Comparison of ENCODE assay signal across 9 mouse cellular contexts in genomic region chr2:164857842-164858553, GRCm38 (mm10). TPM values are rescaled to one million over a fixed set of nuclear protein-coding genes. Genes with fewer than 3 reads are reported as not detected.
A peak's percentile ranks its signal among the peaks of the same experiment; 100 is the strongest.
DNase-seq lines count a peak whose midpoint lies in the region; ATAC-seq and TF ChIP-seq lines count a peak whose summit lies in the region.
"Had no signal": no experiment of that assay in that cellular context is flagged by ENCODE, and none has a peak within 500 bp of the region (broad histone marks: within the 10 kb centered on the region; RNA-seq: fewer than 3 reads in every experiment).

No protein-coding gene starts in this region.

- H3K36me3 ChIP-seq in heart, embryonic 13.5 days: no peaks in the 10 kb centered on the region
- H3K36me3 ChIP-seq in hindbrain, embryonic 15.5 days: no peaks in the 10 kb centered on the region
- no peaks in the 10 kb centered on the region for H3K36me3 ChIP-seq in midbrain, embryonic 15.5 days (replicated peaks)
- H3K36me3 ChIP-seq: G1E had no signal

- TF ChIP-seq CTCF in bone marrow macrophage, adult 2 months (IDR thresholded peaks at IDR 0.05; ENCODE audit: low read depth, low read length): no peak

- H3K4me1 ChIP-seq in heart, embryonic 13.5 days: peaks cover 42% of the 10 kb centered on the region
- H3K4me1 ChIP-seq in bone marrow macrophage, adult 2 months (ENCODE audit: control insufficient read depth, insufficient read depth, low read length): peaks cover 52% of the 10 kb centered on the region
- peaks cover 30% of the 10 kb centered on the region for H3K4me1 ChIP-seq in hindbrain, embryonic 15.5 days (replicated peaks)
- H3K4me1 ChIP-seq in midbrain, embryonic 15.5 days: peaks cover 22% of the 10 kb centered on the region

- 6% methylated on average over 19 of the region's 19 CpGs for WGBS in heart, embryonic 13.5 days
- 2% methylated on average over 19 of the region's 19 CpGs for WGBS in hindbrain, embryonic 15.5 days
- 2% methylated on average over 19 of the region's 19 CpGs for WGBS in midbrain, embryonic 15.5 days

- H3K9me3 ChIP-seq in heart, embryonic 13.5 days: no peaks in the 10 kb centered on the region
- H3K9me3 ChIP-seq in hindbrain, embryonic 15.5 days: no peaks in the 10 kb centered on the region
- H3K9me3 ChIP-seq in midbrain, embryonic 15.5 days: no peaks in the 10 kb centered on the region

- peak overlapping the region; percentile 97 for H3K4me2 ChIP-seq in heart, embryonic 13.5 days
- H3K4me2 ChIP-seq in hindbrain, embryonic 15.5 days: peak overlapping the region; percentile 98
- H3K4me2 ChIP-seq in midbrain, embryonic 15.5 days: peak overlapping the region; percentile 95

- no peak for DNase-seq in heart, adult 9 months (ENCODE audit: low spot score in 2 of 2)
- DNase-seq in thymus, postnatal 25 days: no peak
- no peak for DNase-seq in right cerebral cortex, postnatal 14 days
- DNase-seq in adrenal gland, postnatal 4 days (ENCODE audit: low spot score in 2 of 2): no peak

- peak overlapping the region; percentile 81 for H3K9ac ChIP-seq in heart, embryonic 13.5 days
- peak overlapping the region; percentile 32; the same call in 1 of the 2 replicates for H3K9ac ChIP-seq in hindbrain, embryonic 15.5 days
- peak overlapping the region; percentile 42; the same call in 1 of the 2 replicates for H3K9ac ChIP-seq in midbrain, embryonic 15.5 days

- H3K27me3 ChIP-seq in heart, embryonic 13.5 days (replicated peaks): peaks cover 70% of the 10 kb centered on the region
- peaks cover 29% of the 10 kb centered on the region for H3K27me3 ChIP-seq in hindbrain, embryonic 15.5 days
- H3K27me3 ChIP-seq in midbrain, embryonic 15.5 days (replicated peaks): peaks cover 42% of the 10 kb centered on the region

- TF ChIP-seq POLR2A in bone marrow macrophage, adult 2 months (IDR thresholded peaks at IDR 0.05; ENCODE audit: borderline replicate concordance, low read depth, low read length): no peak

- H3K27ac ChIP-seq in heart, embryonic 13.5 days (replicated peaks): no peak overlapping the region
- peak overlapping the region; percentile 97 for H3K27ac ChIP-seq in bone marrow macrophage, adult 2 months (ENCODE audit: insufficient read depth, low read depth, low read length)
- H3K27ac ChIP-seq in hindbrain, embryonic 15.5 days (replicated peaks): peak overlapping the region; percentile 70
- H3K27ac ChIP-seq in midbrain, embryonic 15.5 days: peak overlapping the region; percentile 60

- ATAC-seq in heart, embryonic 13.5 days (ENCODE audit: extremely low read depth, insufficient number of reproducible peaks, low FRiP score, low TSS enrichment): no peak
- ATAC-seq in hindbrain, embryonic 15.5 days (ENCODE audit: low FRiP score, low read depth): no peak; the same call in 1 of the 2 replicates
- ATAC-seq in midbrain, embryonic 15.5 days (replicated peaks): no peak

- peak overlapping the region; percentile 64 for H3K4me3 ChIP-seq in heart, embryonic 13.5 days
- H3K4me3 ChIP-seq in bone marrow macrophage, adult 2 months (ENCODE audit: insufficient read depth, low read length): peak overlapping the region; percentile 70
- peak overlapping the region; percentile 51 for H3K4me3 ChIP-seq in hindbrain, embryonic 15.5 days
- H3K4me3 ChIP-seq in midbrain, embryonic 15.5 days: peak overlapping the region; percentile 45

RNA-seq across cellular contexts. Expression of gene Pltp, which starts 0.5 kb away (rescaled TPM):
- 11.8 and 14.9 TPM in 2 replicates for polyA plus RNA-seq in heart, embryonic 13.5 days (2015; fragmentation: Nextera tagmentation; extraction: Ambion mirVana)
- polyA plus RNA-seq in bone marrow macrophage, adult 2 months (2012; ENCODE audit: insufficient read depth, insufficient read length, missing spikeins): 1,260 and 1,371 TPM in 2 replicates
- 123 and 129 TPM in 2 replicates for polyA plus RNA-seq in hindbrain, embryonic 15.5 days (2015; fragmentation: Nextera tagmentation; extraction: Ambion mirVana)
- polyA plus RNA-seq in midbrain, embryonic 15.5 days (2015; fragmentation: Nextera tagmentation; extraction: Ambion mirVana): 105 and 121 TPM in 2 replicates
- total RNA-seq in adrenal gland, postnatal 4 days (2021): 10 to 100 TPM; 25.7 to 28.9 TPM
- total RNA-seq: G1E had no signal
- polyA plus RNA-seq: G1E had no signal

RNA-seq across cellular contexts. Expression of gene Pcif1, which starts 21.1 kb away (rescaled TPM):
- polyA plus RNA-seq in heart, embryonic 13.5 days (2015; fragmentation: Nextera tagmentation; extraction: Ambion mirVana): 56.0 and 63.1 TPM in 2 replicates
- polyA plus RNA-seq in bone marrow macrophage, adult 2 months (2012; ENCODE audit: insufficient read depth, insufficient read length, missing spikeins): 27.1 and 27.6 TPM in 2 replicates
- 78.5 and 81.7 TPM in 2 replicates for polyA plus RNA-seq in hindbrain, embryonic 15.5 days (2015; fragmentation: Nextera tagmentation; extraction: Ambion mirVana)
- polyA plus RNA-seq in midbrain, embryonic 15.5 days (2015; fragmentation: Nextera tagmentation; extraction: Ambion mirVana): 85.3 and 93.1 TPM in 2 replicates
- 10 to 100 TPM; 78.8 to 80.7 TPM for total RNA-seq in adrenal gland, postnatal 4 days (2021)

RNA-seq across cellular contexts. Expression of gene Neurl2, which starts 24.7 kb away (rescaled TPM):
- polyA plus RNA-seq in heart, embryonic 13.5 days (2015; fragmentation: Nextera tagmentation; extraction: Ambion mirVana): 44.5 and 46.7 TPM in 2 replicates
- 21.0 and 25.4 TPM in 2 replicates for polyA plus RNA-seq in bone marrow macrophage, adult 2 months (2012; ENCODE audit: insufficient read depth, insufficient read length, missing spikeins)
- 6.3 and 7.9 TPM in 2 replicates for polyA plus RNA-seq in hindbrain, embryonic 15.5 days (2015; fragmentation: Nextera tagmentation; extraction: Ambion mirVana)
- polyA plus RNA-seq in midbrain, embryonic 15.5 days (2015; fragmentation: Nextera tagmentation; extraction: Ambion mirVana): 6.4 and 6.6 TPM in 2 replicates
- total RNA-seq in adrenal gland, postnatal 4 days (2021): 1 to 10 TPM; 5.4 to 7.4 TPM

RNA-seq across cellular contexts. Expression of gene Ctsa, which starts 25.3 kb away (rescaled TPM):
- 171 and 180 TPM in 2 replicates for polyA plus RNA-seq in heart, embryonic 13.5 days (2015; fragmentation: Nextera tagmentation; extraction: Ambion mirVana)
- polyA plus RNA-seq in bone marrow macrophage, adult 2 months (2012; ENCODE audit: insufficient read depth, insufficient read length, missing spikeins): 632 and 760 TPM in 2 replicates
- 97.0 and 105 TPM in 2 replicates for polyA plus RNA-seq in hindbrain, embryonic 15.5 days (2015; fragmentation: Nextera tagmentation; extraction: Ambion mirVana)
- 101 and 109 TPM in 2 replicates for polyA plus RNA-seq in midbrain, embryonic 15.5 days (2015; fragmentation: Nextera tagmentation; extraction: Ambion mirVana)
- total RNA-seq in adrenal gland, postnatal 4 days (2021): 100 to 1,000 TPM; 140 to 158 TPM

RNA-seq across cellular contexts. Expression of gene Spata25, which starts 29.7 kb away (rescaled TPM):
- not detected in 2 replicates for polyA plus RNA-seq in heart, embryonic 13.5 days (2015; fragmentation: Nextera tagmentation; extraction: Ambion mirVana)
- polyA plus RNA-seq in bone marrow macrophage, adult 2 months (2012; ENCODE audit: insufficient read depth, insufficient read length, missing spikeins): 1.4 TPM in 1 of 2 replicates, not detected in the other
- 0.34 TPM in 1 of 2 replicates, not detected in the other for polyA plus RNA-seq in hindbrain, embryonic 15.5 days (2015; fragmentation: Nextera tagmentation; extraction: Ambion mirVana)
- not detected in 2 replicates for polyA plus RNA-seq in midbrain, embryonic 15.5 days (2015; fragmentation: Nextera tagmentation; extraction: Ambion mirVana)
- total RNA-seq in adrenal gland, postnatal 4 days (2021): 1 to 10 TPM in 1 of 2 experiments, under 1 TPM in 1; 0.76 to 1.7 TPM
- total RNA-seq: G1E had no signal
- polyA plus RNA-seq: G1E had no signal
